Mouse (Mus musculus): ENCODE results near the gene Tmem240.

DNA sequence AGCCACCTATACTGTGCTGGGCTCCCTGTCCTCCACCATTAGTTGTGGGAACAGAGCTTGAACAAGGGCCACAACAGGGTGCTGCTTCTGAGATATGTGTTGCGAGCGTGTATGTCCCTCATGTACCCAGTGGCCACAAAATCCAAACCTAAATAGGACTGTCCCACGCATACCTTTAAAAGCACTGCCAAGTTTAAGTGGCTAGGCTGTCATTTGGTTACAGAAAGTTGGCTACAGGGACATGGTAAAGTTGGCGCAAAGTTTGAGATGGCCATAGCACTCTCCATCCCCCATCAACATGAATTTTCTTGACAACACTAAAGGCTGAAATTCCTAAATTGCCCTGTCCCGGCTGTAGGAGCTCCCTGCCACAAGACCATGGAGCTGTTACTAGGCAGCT lies 10.5 kb downstream of the Tmem240 start:
- TF ChIP-seq CTCF (IDR thresholded peaks at IDR 0.05; ENCODE audit: borderline replicate concordance, extremely low read depth, insufficient read depth, insufficient read length) (no peak), POLR2A (IDR thresholded peaks at IDR 0.05; ENCODE audit: borderline replicate concordance, extremely low read depth, insufficient read depth, insufficient read length, poor library complexity, severe bottlenecking) (no peak)

Data from brain, embryonic 14.5 days (tissue).